Mouse (Mus musculus): Measurements from ENCODE around the gene Card6. TPM values are rescaled to one million over a fixed set of nuclear protein-coding genes. Genes with fewer than 3 reads are reported as not detected.

Gene Card6
- 0.36 and 0.86 TPM in 2 replicates for polyA plus RNA-seq (2014; fragmentation: Nextera tagmentation; extraction: Ambion mirVana)

- Histone ChIP-seq H3K9me3 (ENCODE audit: control insufficient read depth, low read length) (no peaks in the 10 kb centered on the region), H3K4me1 (ENCODE audit: control insufficient read depth, insufficient read depth, low read length) (no peaks in the 10 kb centered on the region), H3K9ac (replicated peaks; ENCODE audit: low read length) (no peak within 1 kb of the TSS), H3K36me3 (ENCODE audit: control insufficient read depth, insufficient read depth, low read length) (no peaks in the 10 kb centered on the region), H3K4me2 (ENCODE audit: low read length) (no peak within 1 kb of the TSS), H3K4me3 (replicated peaks; ENCODE audit: low read depth, low read length) (no peak within 1 kb of the TSS), H3K27ac (replicated peaks; ENCODE audit: low read depth, low read length) (no peak within 1 kb of the TSS), H3K27me3 (ENCODE audit: control insufficient read depth, insufficient read depth, low read length) (no peaks in the 10 kb centered on the region)
- 78% methylated on average over 21 of the region's 21 CpGs for WGBS
- DNase-seq (no peak), ATAC-seq (ENCODE audit: low FRiP score, low TSS enrichment) (no peak)
Observed at GRCm38 (mm10) chr15:5107686-5108654, at the start of gene Card6. TSS of gene Card6 (minus strand) at chr15:5108539.

GRCm38 (mm10) chr15:5157386-5157785 lies 49.0 kb upstream of the Card6 start:
- no peaks in the 10 kb centered on the region for H3K27me3 ChIP-seq (ENCODE audit: control insufficient read depth, insufficient read depth, low read length)
- H3K4me2 ChIP-seq (ENCODE audit: low read length) = no peak overlapping the region
- no peak overlapping the region for H3K4me3 ChIP-seq (replicated peaks; ENCODE audit: low read depth, low read length)
- ATAC-seq (ENCODE audit: low FRiP score, low TSS enrichment) = no peak
- WGBS = 83% methylated on average over 1 of the region's 1 CpGs
- H3K27ac ChIP-seq (replicated peaks; ENCODE audit: low read depth, low read length) = no peak overlapping the region
- no peak overlapping the region for H3K9ac ChIP-seq (replicated peaks; ENCODE audit: low read length)
- H3K4me1 ChIP-seq (ENCODE audit: control insufficient read depth, insufficient read depth, low read length) = peaks cover 3% of the 10 kb centered on the region; the same call in 1 of the 2 replicates
- DNase-seq = no peak
- H3K36me3 ChIP-seq (ENCODE audit: control insufficient read depth, insufficient read depth, low read length) = no peaks in the 10 kb centered on the region
- H3K9me3 ChIP-seq (ENCODE audit: control insufficient read depth, low read length) = no peaks in the 10 kb centered on the region

GRCm38 (mm10) chr15:5156355-5156754 lies 48.0 kb upstream of the Card6 start:
- 87% methylated on average over 4 of the region's 4 CpGs for WGBS
- DNase-seq (no peak), ATAC-seq (ENCODE audit: low FRiP score, low TSS enrichment) (no peak)

DNA sequence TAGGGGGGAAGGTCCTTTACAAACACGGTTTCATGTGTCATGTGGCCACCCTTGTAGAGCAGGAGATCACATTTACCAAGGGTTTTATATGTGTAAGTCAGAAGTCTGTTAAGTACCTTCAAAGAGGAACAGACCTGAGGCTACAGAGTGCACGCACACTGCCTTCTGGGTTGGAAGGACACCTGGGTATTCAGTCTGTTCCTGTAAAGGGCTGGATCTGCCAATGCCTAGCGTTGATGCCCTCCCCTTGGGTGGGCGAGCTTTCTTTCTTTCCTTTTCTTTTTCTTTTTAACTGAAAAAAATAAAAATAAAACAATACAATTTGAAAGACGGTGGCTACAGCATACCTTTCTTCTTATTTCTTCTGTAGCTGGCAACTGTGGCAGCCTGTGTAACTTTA lies 46.8 kb upstream of the Card6 start:
- WGBS = 77% methylated on average over 5 of the region's 5 CpGs
- Histone ChIP-seq H3K36me3 (ENCODE audit: control insufficient read depth, insufficient read depth, low read length) (no peaks in the 10 kb centered on the region), H3K4me1 (ENCODE audit: control insufficient read depth, insufficient read depth, low read length) (peaks cover 3% of the 10 kb centered on the region; the same call in 1 of the 2 replicates), H3K9me3 (ENCODE audit: control insufficient read depth, low read length) (no peaks in the 10 kb centered on the region), H3K27me3 (ENCODE audit: control insufficient read depth, insufficient read depth, low read length) (no peaks in the 10 kb centered on the region), H3K9ac (replicated peaks; ENCODE audit: low read length) (no peak overlapping the region), H3K4me2 (ENCODE audit: low read length) (no peak overlapping the region), H3K4me3 (replicated peaks; ENCODE audit: low read depth, low read length) (no peak overlapping the region), H3K27ac (replicated peaks; ENCODE audit: low read depth, low read length) (no peak overlapping the region)
- ATAC-seq (ENCODE audit: low FRiP score, low TSS enrichment) (no peak), DNase-seq (no peak)

More at GRCm38 (mm10) chr15:5156355-5156754, 48.0 kb upstream of the Card6 start:
- Histone ChIP-seq H3K4me2 (ENCODE audit: low read length) (no peak overlapping the region), H3K9me3 (ENCODE audit: control insufficient read depth, low read length) (no peaks in the 10 kb centered on the region), H3K4me3 (replicated peaks; ENCODE audit: low read depth, low read length) (no peak overlapping the region), H3K27ac (replicated peaks; ENCODE audit: low read depth, low read length) (no peak overlapping the region), H3K4me1 (ENCODE audit: control insufficient read depth, insufficient read depth, low read length) (peaks cover 3% of the 10 kb centered on the region; the same call in 1 of the 2 replicates), H3K36me3 (ENCODE audit: control insufficient read depth, insufficient read depth, low read length) (no peaks in the 10 kb centered on the region), H3K27me3 (ENCODE audit: control insufficient read depth, insufficient read depth, low read length) (no peaks in the 10 kb centered on the region), H3K9ac (replicated peaks; ENCODE audit: low read length) (no peak overlapping the region)

DNA sequence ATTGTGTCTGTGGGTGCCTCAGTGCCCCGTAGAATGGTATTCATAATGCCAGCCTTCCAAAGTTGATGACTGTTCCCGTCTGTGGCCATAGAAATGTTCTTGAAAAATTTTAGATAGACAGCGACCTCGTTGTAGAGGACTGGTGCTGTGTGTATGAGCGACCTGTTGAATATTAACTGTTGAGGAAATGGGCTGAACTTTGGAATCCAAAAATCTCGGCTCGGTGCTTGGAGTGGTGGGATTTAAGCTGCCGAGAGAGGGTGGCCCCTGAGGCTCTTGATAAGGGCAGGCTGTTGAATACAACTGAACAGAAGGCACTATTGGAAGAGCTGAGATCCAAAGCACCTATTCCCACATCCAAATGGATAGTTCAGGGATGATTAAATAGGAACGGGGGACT lies 46.3 kb upstream of the Card6 start:
- H3K36me3 ChIP-seq (ENCODE audit: control insufficient read depth, insufficient read depth, low read length) = no peaks in the 10 kb centered on the region
- no peak for DNase-seq
- WGBS = 91% methylated on average over 9 of the region's 9 CpGs

DNA sequence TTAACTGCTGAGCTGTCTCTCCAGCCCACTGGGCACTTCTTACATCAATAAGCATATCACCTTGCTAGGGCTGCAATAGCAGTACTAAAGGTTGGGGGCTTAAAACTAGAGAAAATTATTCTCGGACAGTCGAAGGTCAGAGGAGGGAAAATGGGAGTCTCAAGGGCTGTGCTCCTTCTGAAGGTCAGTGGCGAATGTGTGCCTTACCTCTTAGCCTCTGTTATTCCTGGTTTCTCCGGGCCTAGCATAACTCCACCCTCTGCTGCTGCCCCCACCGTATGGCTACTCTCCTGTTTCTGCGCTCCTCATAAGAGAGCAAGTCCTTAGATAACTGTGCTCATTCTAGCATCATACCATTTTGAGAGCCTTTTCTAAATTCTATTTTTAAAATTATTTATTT lies 43.8 kb upstream of the Card6 start:
- Histone ChIP-seq H3K36me3 (ENCODE audit: control insufficient read depth, insufficient read depth, low read length) (no peaks in the 10 kb centered on the region), H3K27ac (replicated peaks; ENCODE audit: low read depth, low read length) (no peak overlapping the region), H3K4me3 (replicated peaks; ENCODE audit: low read depth, low read length) (no peak overlapping the region), H3K4me2 (ENCODE audit: low read length) (no peak overlapping the region), H3K4me1 (ENCODE audit: control insufficient read depth, insufficient read depth, low read length) (peaks cover 3% of the 10 kb centered on the region; the same call in 1 of the 2 replicates), H3K9ac (replicated peaks; ENCODE audit: low read length) (no peak overlapping the region), H3K27me3 (ENCODE audit: control insufficient read depth, insufficient read depth, low read length) (no peaks in the 10 kb centered on the region), H3K9me3 (ENCODE audit: control insufficient read depth, low read length) (no peaks in the 10 kb centered on the region)
- no peak for DNase-seq
- WGBS = 92% methylated on average over 6 of the region's 6 CpGs
- ATAC-seq (ENCODE audit: low FRiP score, low TSS enrichment) = no peak

More for the DNA sequence above, 46.3 kb upstream of the Card6 start:
- Histone ChIP-seq H3K27ac (replicated peaks; ENCODE audit: low read depth, low read length) (no peak overlapping the region), H3K9ac (replicated peaks; ENCODE audit: low read length) (no peak overlapping the region), H3K27me3 (ENCODE audit: control insufficient read depth, insufficient read depth, low read length) (no peaks in the 10 kb centered on the region), H3K4me1 (ENCODE audit: control insufficient read depth, insufficient read depth, low read length) (peaks cover 3% of the 10 kb centered on the region; the same call in 1 of the 2 replicates), H3K4me2 (ENCODE audit: low read length) (no peak overlapping the region), H3K4me3 (replicated peaks; ENCODE audit: low read depth, low read length) (no peak overlapping the region), H3K9me3 (ENCODE audit: control insufficient read depth, low read length) (no peaks in the 10 kb centered on the region)
- ATAC-seq (ENCODE audit: low FRiP score, low TSS enrichment) = no peak

DNA sequence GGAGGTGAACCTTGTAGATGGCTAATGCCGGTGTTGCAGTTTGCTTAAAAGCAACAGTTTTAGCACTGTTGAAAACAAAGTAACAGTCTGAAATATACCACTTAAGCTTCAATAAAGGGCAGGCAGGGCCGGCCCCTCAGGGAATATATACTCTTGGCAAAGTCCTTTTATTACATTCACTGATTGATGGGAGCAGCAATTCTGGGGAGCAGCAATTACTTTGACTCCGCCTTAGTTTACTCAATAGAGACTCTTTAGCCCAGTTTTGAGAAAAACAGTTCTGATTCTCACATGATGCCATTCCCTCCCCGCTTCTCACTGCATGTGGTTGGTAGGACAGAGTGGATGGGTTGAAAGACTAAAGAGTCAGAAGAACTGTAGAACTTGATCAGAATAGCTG lies 40.8 kb upstream of the Card6 start:
- ATAC-seq (ENCODE audit: low FRiP score, low TSS enrichment) (no peak), DNase-seq (no peak)
- Histone ChIP-seq H3K36me3 (ENCODE audit: control insufficient read depth, insufficient read depth, low read length) (no peaks in the 10 kb centered on the region), H3K4me3 (replicated peaks; ENCODE audit: low read depth, low read length) (no peak overlapping the region), H3K4me1 (ENCODE audit: control insufficient read depth, insufficient read depth, low read length) (peaks cover 11% of the 10 kb centered on the region), H3K9me3 (ENCODE audit: control insufficient read depth, low read length) (no peaks in the 10 kb centered on the region), H3K27ac (replicated peaks; ENCODE audit: low read depth, low read length) (no peak overlapping the region), H3K27me3 (ENCODE audit: control insufficient read depth, insufficient read depth, low read length) (no peaks in the 10 kb centered on the region), H3K9ac (replicated peaks; ENCODE audit: low read length) (no peak overlapping the region), H3K4me2 (ENCODE audit: low read length) (no peak overlapping the region)
- 92% methylated on average over 4 of the region's 4 CpGs for WGBS

GRCm38 (mm10) chr15:5145196-5145945 lies 37.0 kb upstream of the Card6 start:
- H3K36me3 ChIP-seq (ENCODE audit: control insufficient read depth, insufficient read depth, low read length) = no peaks in the 10 kb centered on the region
- peak overlapping the region; percentile 34; the same call in 1 of the 2 replicates for H3K9ac ChIP-seq (replicated peaks; ENCODE audit: low read length)
- H3K4me3 ChIP-seq (replicated peaks; ENCODE audit: low read depth, low read length) = peak overlapping the region; percentile 74

More at GRCm38 (mm10) chr15:5145196-5145945, 37.0 kb upstream of the Card6 start:
- no peak for ATAC-seq (ENCODE audit: low FRiP score, low TSS enrichment)
- Histone ChIP-seq H3K4me1 (ENCODE audit: control insufficient read depth, insufficient read depth, low read length) (peaks cover 11% of the 10 kb centered on the region), H3K4me2 (ENCODE audit: low read length) (peak overlapping the region; percentile 63), H3K27ac (replicated peaks; ENCODE audit: low read depth, low read length) (no peak overlapping the region), H3K9me3 (ENCODE audit: control insufficient read depth, low read length) (no peaks in the 10 kb centered on the region), H3K27me3 (ENCODE audit: control insufficient read depth, insufficient read depth, low read length) (no peaks in the 10 kb centered on the region)
- 46% methylated on average over 9 of the region's 9 CpGs for WGBS
- DNase-seq = no peak
